Mouse (Mus musculus): Measurements from ENCODE around the gene Padi2. TPM values are rescaled to one million over a fixed set of nuclear protein-coding genes. Genes with fewer than 3 reads are reported as not detected.

Padi2 gene
- polyA plus RNA-seq, 1 experiment = 4.7 TPM

DNA sequence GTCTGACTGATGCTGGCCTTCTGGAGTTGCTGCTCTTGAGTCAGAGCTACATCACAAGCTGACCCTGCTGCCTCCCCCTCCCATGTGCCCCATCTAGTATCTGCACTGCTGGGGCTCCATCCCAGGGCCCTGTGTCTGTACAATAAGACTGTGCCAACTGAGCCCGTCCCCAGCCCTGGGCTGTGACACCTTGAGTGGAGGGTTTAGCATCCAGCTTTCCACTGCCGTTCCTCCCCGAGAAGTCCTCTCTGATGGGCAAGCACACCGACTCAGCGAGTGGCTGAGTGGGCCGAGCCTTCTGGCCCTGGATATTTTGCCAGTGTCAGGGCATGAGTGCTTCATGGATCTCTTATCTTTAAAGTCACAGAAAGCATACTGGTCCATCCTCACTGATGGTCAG is 68.3 kb downstream of the Padi2 start:
- TF ChIP-seq POLR2A (IDR thresholded peaks at IDR 0.05; ENCODE audit: borderline replicate concordance, extremely low read depth, low read depth, low read length) (no peak), CTCF (IDR thresholded peaks at IDR 0.05; ENCODE audit: insufficient read depth, low read length) (no peak)
- DNase-seq = no peak
- WGBS = 96% methylated on average over 6 of the region's 6 CpGs
- Histone ChIP-seq H3K4me1 (ENCODE audit: control insufficient read depth, insufficient read depth, low read length) (peaks cover 8% of the 10 kb centered on the region), H3K4me3 (replicated peaks; ENCODE audit: extremely low read depth, low read depth, low read length) (no peak overlapping the region)

DNA sequence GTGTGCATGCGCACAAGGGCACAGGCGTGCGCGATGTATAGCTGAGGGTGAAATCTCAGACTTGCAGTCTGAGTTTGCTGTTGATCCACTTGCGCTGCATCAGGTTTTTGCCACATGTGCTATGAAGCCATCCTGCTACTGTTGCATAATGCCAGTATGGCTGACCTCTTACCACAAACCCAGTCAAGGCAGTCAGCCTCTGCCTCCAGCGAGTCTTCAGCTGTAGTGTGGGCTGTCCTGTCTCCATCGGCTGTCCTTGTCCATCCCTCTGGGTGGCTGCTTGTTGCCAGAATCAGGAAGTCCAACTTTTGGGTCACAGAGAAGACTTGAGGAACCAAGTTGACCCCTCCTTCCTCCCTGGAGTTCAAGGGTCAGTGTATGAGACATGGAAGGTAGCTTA is 69.2 kb downstream of the Padi2 start:
- Histone ChIP-seq H3K4me1 (ENCODE audit: control insufficient read depth, insufficient read depth, low read length) (peaks cover 8% of the 10 kb centered on the region), H3K4me3 (replicated peaks; ENCODE audit: extremely low read depth, low read depth, low read length) (no peak overlapping the region)
- no peak for DNase-seq
- no peak for TF ChIP-seq POLR2A (IDR thresholded peaks at IDR 0.05; ENCODE audit: borderline replicate concordance, extremely low read depth, low read depth, low read length)
- TF ChIP-seq CTCF (IDR thresholded peaks at IDR 0.05; ENCODE audit: insufficient read depth, low read length) = no peak
- WGBS = 88% methylated on average over 7 of the region's 7 CpGs

DNA sequence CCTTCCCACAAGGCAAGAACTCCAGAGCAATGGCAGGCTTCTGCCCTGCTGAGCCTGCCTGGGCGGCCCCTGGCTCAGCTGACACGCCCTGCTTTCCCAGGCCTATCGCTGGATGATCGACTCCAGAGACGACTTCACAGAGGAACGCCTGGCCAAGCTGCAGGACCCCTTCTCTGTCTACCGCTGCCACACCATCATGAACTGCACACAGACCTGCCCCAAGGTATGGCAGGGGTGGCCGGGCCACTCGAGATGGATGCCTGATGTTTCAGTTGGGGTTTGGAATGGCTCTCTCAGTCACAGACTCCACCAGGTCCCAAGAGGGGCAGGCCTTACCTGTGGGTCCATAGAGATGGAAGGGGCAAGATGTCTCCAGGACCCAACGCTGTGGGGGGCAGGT is 71.1 kb downstream of the Padi2 start:
- no peak overlapping the region for H3K4me3 ChIP-seq (replicated peaks; ENCODE audit: extremely low read depth, low read depth, low read length)
- no peak for DNase-seq
- 78% methylated on average over 10 of the region's 10 CpGs for WGBS
- TF ChIP-seq POLR2A (IDR thresholded peaks at IDR 0.05; ENCODE audit: borderline replicate concordance, extremely low read depth, low read depth, low read length) (no peak), CTCF (IDR thresholded peaks at IDR 0.05; ENCODE audit: insufficient read depth, low read length) (no peak)
- H3K4me1 ChIP-seq (ENCODE audit: control insufficient read depth, insufficient read depth, low read length) = peaks cover 7% of the 10 kb centered on the region

DNA sequence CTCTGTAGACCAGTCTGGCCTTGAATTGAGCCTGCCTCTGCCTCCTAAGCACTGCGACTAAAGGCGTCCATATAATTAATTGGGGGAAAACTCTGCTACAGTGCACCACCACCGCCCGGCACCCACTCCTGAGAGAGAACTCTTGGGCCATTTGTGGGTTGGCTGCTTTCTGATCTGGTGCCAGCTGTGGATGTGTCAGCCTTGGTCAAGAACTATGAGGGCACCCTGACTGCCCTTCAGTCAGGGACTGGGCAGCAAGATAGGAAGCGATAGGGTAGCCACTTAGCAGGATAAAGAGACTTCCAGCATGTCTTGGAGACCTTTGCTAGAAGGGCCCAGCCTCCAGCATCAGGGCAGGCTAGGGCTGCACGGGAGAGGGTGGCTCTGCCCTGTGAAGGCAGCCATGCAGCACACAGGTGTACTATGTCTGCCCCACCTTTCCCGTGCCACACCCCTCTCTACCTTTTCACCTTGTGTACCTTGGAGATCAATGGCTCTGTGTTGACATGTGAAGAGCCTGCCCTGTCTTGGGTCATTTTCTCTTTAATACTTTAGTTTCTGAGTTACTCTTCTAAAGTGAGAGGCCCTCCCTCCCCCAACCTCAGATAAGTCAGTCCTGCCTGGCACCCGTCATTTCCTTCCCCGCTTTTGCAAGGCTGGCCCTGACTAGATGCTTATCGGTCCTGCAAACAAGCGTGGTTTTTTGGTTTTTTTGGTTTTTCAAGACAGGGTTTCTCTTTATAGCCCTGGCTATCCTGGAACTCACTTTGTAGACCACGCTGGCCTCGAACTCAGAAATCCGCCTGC is 71.9 kb downstream of the Padi2 start:
- DNase-seq = no peak
- WGBS = 62% methylated on average over 14 of the region's 14 CpGs
- peaks cover 7% of the 10 kb centered on the region for H3K4me1 ChIP-seq (ENCODE audit: control insufficient read depth, insufficient read depth, low read length)
- no peak overlapping the region for H3K4me3 ChIP-seq (replicated peaks; ENCODE audit: extremely low read depth, low read depth, low read length)
- TF ChIP-seq CTCF (IDR thresholded peaks at IDR 0.05; ENCODE audit: insufficient read depth, low read length) = no peak
- no peak for TF ChIP-seq POLR2A (IDR thresholded peaks at IDR 0.05; ENCODE audit: borderline replicate concordance, extremely low read depth, low read depth, low read length)

DNA sequence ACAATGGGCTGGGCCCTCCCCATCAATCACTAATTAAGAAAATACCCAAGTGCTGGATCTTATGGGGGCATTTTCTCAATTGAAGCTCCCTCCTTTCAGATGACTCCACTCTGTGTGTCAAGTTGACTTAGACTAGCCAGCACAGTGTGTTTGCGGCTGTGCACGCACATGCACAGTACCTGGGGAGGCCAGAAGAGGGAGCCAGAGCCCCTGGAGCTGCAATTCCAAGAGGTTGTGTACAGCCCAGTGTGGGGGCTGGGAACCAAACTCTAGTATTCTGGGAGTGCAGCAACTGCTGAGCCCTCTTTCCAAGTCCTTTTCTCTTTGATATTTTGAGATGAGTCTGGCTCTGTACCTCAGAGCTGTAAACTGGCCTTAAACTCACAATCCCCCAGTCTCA is 75.5 kb downstream of the Padi2 start:
- H3K4me1 ChIP-seq (ENCODE audit: control insufficient read depth, insufficient read depth, low read length) = peaks cover 7% of the 10 kb centered on the region
- WGBS = 90% methylated on average over 2 of the region's 2 CpGs
- no peak overlapping the region for H3K4me3 ChIP-seq (replicated peaks; ENCODE audit: extremely low read depth, low read depth, low read length)
- DNase-seq = no peak
- TF ChIP-seq POLR2A (IDR thresholded peaks at IDR 0.05; ENCODE audit: borderline replicate concordance, extremely low read depth, low read depth, low read length) (no peak), CTCF (IDR thresholded peaks at IDR 0.05; ENCODE audit: insufficient read depth, low read length) (no peak)

DNA sequence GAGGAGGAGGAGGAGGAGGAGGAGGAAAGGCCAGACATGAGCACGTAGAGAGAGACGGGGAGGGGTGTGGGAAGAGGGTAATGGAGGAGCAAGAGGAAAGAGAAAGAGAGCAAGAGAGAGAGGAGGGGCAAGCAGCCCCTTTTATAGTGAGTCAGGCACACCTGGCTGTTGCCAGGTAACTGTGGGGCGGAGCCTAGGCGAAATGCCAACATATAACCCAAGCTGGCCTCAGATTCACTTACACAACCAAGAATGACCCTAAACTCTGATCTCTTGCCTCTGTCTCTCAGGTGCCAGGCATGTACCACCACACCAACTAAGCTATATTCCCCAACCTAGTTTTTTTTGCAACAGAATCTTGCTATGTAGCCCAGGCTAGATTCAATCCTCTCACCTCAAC is 76.7 kb downstream of the Padi2 start:
- peaks cover 5% of the 10 kb centered on the region for H3K4me1 ChIP-seq (ENCODE audit: control insufficient read depth, insufficient read depth, low read length)
- no peak for DNase-seq
- no peak for TF ChIP-seq CTCF (IDR thresholded peaks at IDR 0.05; ENCODE audit: insufficient read depth, low read length)
- no peak for TF ChIP-seq POLR2A (IDR thresholded peaks at IDR 0.05; ENCODE audit: borderline replicate concordance, extremely low read depth, low read depth, low read length)
- H3K4me3 ChIP-seq (replicated peaks; ENCODE audit: extremely low read depth, low read depth, low read length) = no peak overlapping the region
- 58% methylated on average over 4 of the region's 4 CpGs for WGBS

DNA sequence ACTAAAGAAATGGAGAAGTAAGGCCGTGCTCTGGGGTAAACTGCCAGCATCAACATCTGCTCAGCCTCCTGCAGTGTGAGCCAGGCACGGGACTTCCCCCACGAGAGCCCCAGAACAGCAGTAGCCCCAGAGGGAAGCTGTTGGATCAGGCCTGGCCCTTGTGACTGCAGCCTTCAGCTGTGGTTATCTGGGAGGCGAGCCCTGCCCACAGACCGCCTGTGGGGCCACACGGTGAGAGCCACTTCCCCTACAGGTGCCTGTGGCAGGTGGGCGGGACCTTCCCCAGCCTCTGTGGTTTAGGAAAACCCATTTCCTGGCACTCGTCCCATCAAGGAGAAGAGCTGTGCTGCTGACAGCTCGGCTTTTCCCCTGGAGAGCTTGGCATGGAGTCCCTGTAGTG is 77.3 kb downstream of the Padi2 start:
- no peak overlapping the region for H3K4me3 ChIP-seq (replicated peaks; ENCODE audit: extremely low read depth, low read depth, low read length)
- TF ChIP-seq POLR2A (IDR thresholded peaks at IDR 0.05; ENCODE audit: borderline replicate concordance, extremely low read depth, low read depth, low read length) (no peak), CTCF (IDR thresholded peaks at IDR 0.05; ENCODE audit: insufficient read depth, low read length) (no peak)
- DNase-seq = peak; percentile 59
- WGBS = 16% methylated on average over 9 of the region's 9 CpGs
- peaks cover 5% of the 10 kb centered on the region for H3K4me1 ChIP-seq (ENCODE audit: control insufficient read depth, insufficient read depth, low read length)

DNA sequence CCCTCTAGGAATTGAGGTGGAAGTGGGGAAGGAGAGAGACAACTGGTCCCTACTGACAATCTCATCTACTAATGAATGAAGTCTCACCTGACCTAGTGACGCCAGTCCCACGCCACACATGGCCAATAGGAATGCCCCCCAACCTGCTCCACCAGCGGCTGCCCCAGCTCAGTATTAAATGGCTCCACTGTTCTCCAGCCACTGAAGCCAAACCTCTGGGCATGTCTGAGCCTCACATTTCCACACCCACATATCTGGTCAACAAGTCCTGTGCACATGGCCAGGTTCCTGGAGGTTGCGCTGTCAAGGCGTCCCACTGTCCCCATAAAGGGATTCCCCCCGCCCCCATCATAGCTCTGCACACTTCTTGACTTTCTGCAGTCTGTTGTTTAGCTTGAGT is 78.4 kb downstream of the Padi2 start:
- WGBS = 79% methylated on average over 6 of the region's 6 CpGs
- TF ChIP-seq CTCF (IDR thresholded peaks at IDR 0.05; ENCODE audit: insufficient read depth, low read length) (no peak), POLR2A (IDR thresholded peaks at IDR 0.05; ENCODE audit: borderline replicate concordance, extremely low read depth, low read depth, low read length) (no peak)
- H3K4me1 ChIP-seq (ENCODE audit: control insufficient read depth, insufficient read depth, low read length) = peaks cover 15% of the 10 kb centered on the region
- DNase-seq = no peak
- no peak overlapping the region for H3K4me3 ChIP-seq (replicated peaks; ENCODE audit: extremely low read depth, low read depth, low read length)

DNA sequence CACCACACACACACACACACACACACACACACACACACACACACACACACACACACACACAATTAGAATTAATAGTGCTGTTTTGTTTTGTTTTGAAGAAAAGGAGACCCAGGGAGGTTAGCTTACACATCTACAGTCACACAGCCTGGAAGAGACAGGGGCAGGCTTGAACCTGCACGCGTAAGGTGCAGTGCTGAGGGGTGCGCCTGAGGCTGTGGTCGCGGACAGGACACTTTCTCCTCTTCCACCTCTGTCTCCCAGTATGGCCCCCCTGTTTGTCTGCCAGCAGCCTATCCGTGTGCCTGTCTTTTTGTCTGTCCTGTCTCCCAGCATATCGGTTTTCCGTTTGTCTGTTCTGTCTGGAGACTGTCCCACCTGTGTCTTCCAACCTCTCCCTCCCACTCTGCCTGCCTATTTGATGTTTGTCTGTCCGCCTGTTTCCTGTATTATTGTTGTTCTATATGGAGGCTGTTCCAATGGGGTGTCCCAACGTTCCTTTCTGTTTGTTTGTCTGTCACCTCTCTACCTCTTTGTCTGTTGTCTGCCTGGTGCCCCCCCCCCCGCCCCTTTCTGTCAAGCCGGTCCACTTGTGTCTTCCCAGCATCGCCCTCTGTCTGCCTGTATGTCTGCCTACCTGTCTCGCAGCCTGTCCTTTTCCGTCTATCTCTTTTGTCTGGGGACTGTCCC is 80.0 kb downstream of the Padi2 start:
- Histone ChIP-seq H3K4me1 (ENCODE audit: control insufficient read depth, insufficient read depth, low read length) (peaks cover 17% of the 10 kb centered on the region), H3K4me3 (replicated peaks; ENCODE audit: extremely low read depth, low read depth, low read length) (peak overlapping the region; percentile 56)
- 30% methylated on average over 15 of the region's 15 CpGs for WGBS
- DNase-seq = no peak
- TF ChIP-seq POLR2A (IDR thresholded peaks at IDR 0.05; ENCODE audit: borderline replicate concordance, extremely low read depth, low read depth, low read length) (no peak), CTCF (IDR thresholded peaks at IDR 0.05; ENCODE audit: insufficient read depth, low read length) (no peak)
